Mouse (Mus musculus) testis, adult 2 months (tissue): ENCODE results near the gene Carnmt1.

Source experiments
- CTCF ChIP-seq: fragments of 200-500 bp; IDR thresholded peaks from 2 replicates; pipeline ENCODE4 v1.5.1; 2012; ENCODE audit warnings: low read depth, mild to moderate bottlenecking, inconsistent platforms, low read length, moderate library complexity; ENCODE audit not compliant: control insufficient read depth, insufficient read depth, insufficient replicate concordance
- POLR2A ChIP-seq: fragments of 200-500 bp; IDR thresholded peaks from 2 replicates; pipeline ENCODE4 v1.6.1; 2012; ENCODE audit warnings: low read depth, mild to moderate bottlenecking, inconsistent platforms, low read length, moderate library complexity; ENCODE audit not compliant: control insufficient read depth

GRCm38 (mm10) chr19:18711589-18711988 lies 41.0 kb downstream of the Carnmt1 start:
- TF ChIP-seq POLR2A (no peak), CTCF (no peak)
